Mouse (Mus musculus) hindbrain, embryonic 13.5 days (tissue): ENCODE measurements around the gene Gm45799. TPM values are rescaled to one million over a fixed set of nuclear protein-coding genes. Genes with fewer than 3 reads are reported as not detected.
A peak's percentile ranks its signal among the peaks of the same experiment; 100 is the strongest.

Source experiments
- ATAC-seq: fragments of 200-750 bp; cut with Nextera tagmentation; 2 replicates; pipeline ENCODE4 v1.8.0; 2017; ENCODE audit warnings: moderate TSS enrichment; ENCODE audit not compliant: low FRiP score
- H3K27ac ChIP-seq: fragments of 300-500 bp; sonication (generic); 2 replicates; pipeline ENCODE4 v1.5.1; 2015; ENCODE audit warnings: inconsistent platforms, mild to moderate bottlenecking, moderate library complexity
- H3K27me3 ChIP-seq: fragments of 300-500 bp; sonication (generic); 2 replicates; pipeline ENCODE4 v1.6.1; 2015; ENCODE audit warnings: mild to moderate bottlenecking, inconsistent platforms
- H3K36me3 ChIP-seq: fragments of 300-500 bp; sonication (generic); 2 replicates; pipeline ENCODE4 v1.6.1; 2015; ENCODE audit warnings: mild to moderate bottlenecking, inconsistent platforms
- H3K4me1 ChIP-seq: fragments of 300-500 bp; sonication (generic); replicated peaks from 2 replicates; pipeline ENCODE4 v1.6.1; 2015; ENCODE audit warnings: inconsistent platforms
- H3K4me2 ChIP-seq: fragments of 300-500 bp; sonication (generic); 2 replicates; pipeline ENCODE4 v1.6.1; 2015; ENCODE audit warnings: inconsistent platforms, mild to moderate bottlenecking, moderate library complexity
- H3K4me3 ChIP-seq: fragments of 300-500 bp; sonication (generic); 2 replicates; pipeline ENCODE4 v1.5.1; 2015; ENCODE audit warnings: mild to moderate bottlenecking, inconsistent platforms
- H3K9ac ChIP-seq: fragments of 300-500 bp; sonication (generic); 2 replicates; pipeline ENCODE4 v1.6.1; 2015; ENCODE audit warnings: mild to moderate bottlenecking, inconsistent platforms
- H3K9me3 ChIP-seq: fragments of 300-500 bp; sonication (generic); 2 replicates; pipeline ENCODE4 v1.6.1; 2016; ENCODE audit warnings: inconsistent platforms
- WGBS: fragments of 180-500 bp; shearing (Covaris S2); methylation state at CpG from one replicate; pipeline ENCODE4 v1.1.7; 2015; 5-methylcytosine and 5-hydroxymethylcytosine counted together
- polyA plus RNA-seq: library from polyadenylated mRNA; unstranded; fragments of >200 nt; fragmentation: Nextera tagmentation; extraction: Ambion mirVana; gene quantifications from 2 replicates; pipeline ENCODE4 v1.2.1, GENCODE M21; 2015

Gene Gm45799
- polyA plus RNA-seq: 16.1 and 19.3 TPM in 2 replicates

DNA sequence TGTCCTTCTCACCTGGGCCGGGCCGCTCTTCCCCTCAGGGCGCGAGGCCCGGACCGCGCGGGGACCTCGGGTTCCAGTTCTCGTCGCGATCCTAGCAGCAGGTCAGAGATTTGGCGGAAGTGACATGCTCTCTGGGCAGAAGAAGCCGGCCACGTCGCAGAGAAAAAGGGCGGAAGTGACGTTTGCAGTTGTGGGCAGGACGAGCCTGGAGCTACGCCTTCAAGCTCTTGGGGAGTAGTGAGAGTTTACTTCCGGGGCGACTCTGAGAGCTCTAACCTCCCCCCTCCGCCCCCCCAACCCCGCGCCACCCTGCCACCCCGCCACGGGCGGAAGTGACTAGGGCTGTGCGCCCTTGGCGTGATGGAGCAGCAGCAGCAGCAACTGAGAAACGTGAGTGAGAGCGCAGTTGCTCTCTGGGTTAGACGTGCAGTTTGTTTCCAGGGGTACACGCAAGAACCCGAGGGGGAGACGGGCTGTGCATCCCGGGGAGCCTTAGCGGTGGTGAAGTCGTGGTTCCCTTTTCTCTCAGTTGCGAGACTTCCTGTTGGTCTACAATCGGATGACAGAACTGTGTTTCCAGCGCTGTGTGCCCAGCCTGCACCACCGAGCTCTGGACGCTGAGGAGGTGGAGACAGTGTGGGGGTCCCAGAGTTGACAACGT lies at the start of gene Gm45799, which contains the start of gene Arfip2:
TSS of gene Gm45799 (plus strand) at position 320 of the 661 bp plus-strand sequence.
TSS of gene Arfip2 (minus strand) at position 184 of the 661 bp plus-strand sequence.
- H3K4me1 ChIP-seq: peaks cover 37% of the 10 kb centered on the region
- peaks cover 42% of the 10 kb centered on the region for H3K36me3 ChIP-seq
- peak within 1 kb of the TSS; percentile 95 for H3K4me2 ChIP-seq
- peak within 1 kb of the TSS; percentile 68 for H3K4me3 ChIP-seq
- WGBS: under 1% methylated on average over 45 of the region's 45 CpGs
- 0 out of 2 replicates have a peak, but pooled peaks cover 4% of the 10 kb centered on the region for H3K27me3 ChIP-seq
- peak; percentile 96 for ATAC-seq
- no peaks in the 10 kb centered on the region for H3K9me3 ChIP-seq
- peak within 1 kb of the TSS; percentile 88 for H3K9ac ChIP-seq
- H3K27ac ChIP-seq: peak within 1 kb of the TSS; percentile 90

- Histone ChIP-seq H3K4me1 (no peaks in the 10 kb centered on the region), H3K9me3 (no peaks in the 10 kb centered on the region), H3K27ac (no peak overlapping the region), H3K4me3 (no peak overlapping the region), H3K9ac (no peak overlapping the region), H3K36me3 (no peaks in the 10 kb centered on the region), H3K27me3 (no peaks in the 10 kb centered on the region), H3K4me2 (no peak overlapping the region)
- 38% methylated on average over 9 of the region's 9 CpGs for WGBS
- ATAC-seq: peak; percentile 60; the same call in 1 of the 2 replicates
These were observed 37.3 kb upstream of the Gm45799 start for GRCm38 (mm10) chr7:105602860-105603623.

- Histone ChIP-seq H3K27me3 (no peaks in the 10 kb centered on the region), H3K9ac (no peak overlapping the region), H3K4me2 (no peak overlapping the region), H3K36me3 (peaks cover 47% of the 10 kb centered on the region), H3K4me3 (no peak overlapping the region), H3K4me1 (no peaks in the 10 kb centered on the region), H3K9me3 (no peaks in the 10 kb centered on the region), H3K27ac (no peak overlapping the region)
- 88% methylated on average over 3 of the region's 3 CpGs for WGBS
- no peak for ATAC-seq
These were observed 31.9 kb upstream of the Gm45799 start for GRCm38 (mm10) chr7:105608467-105608866.

GRCm38 (mm10) chr7:105611767-105612166 lies 28.6 kb upstream of the Gm45799 start:
- Histone ChIP-seq H3K4me3 (no peak overlapping the region), H3K27me3 (no peaks in the 10 kb centered on the region), H3K9ac (no peak overlapping the region), H3K4me2 (no peak overlapping the region), H3K9me3 (no peaks in the 10 kb centered on the region), H3K27ac (no peak overlapping the region), H3K4me1 (no peaks in the 10 kb centered on the region), H3K36me3 (peaks cover 80% of the 10 kb centered on the region)
- WGBS: 100% methylated on average over 1 of the region's 1 CpGs
- no peak for ATAC-seq

DNA sequence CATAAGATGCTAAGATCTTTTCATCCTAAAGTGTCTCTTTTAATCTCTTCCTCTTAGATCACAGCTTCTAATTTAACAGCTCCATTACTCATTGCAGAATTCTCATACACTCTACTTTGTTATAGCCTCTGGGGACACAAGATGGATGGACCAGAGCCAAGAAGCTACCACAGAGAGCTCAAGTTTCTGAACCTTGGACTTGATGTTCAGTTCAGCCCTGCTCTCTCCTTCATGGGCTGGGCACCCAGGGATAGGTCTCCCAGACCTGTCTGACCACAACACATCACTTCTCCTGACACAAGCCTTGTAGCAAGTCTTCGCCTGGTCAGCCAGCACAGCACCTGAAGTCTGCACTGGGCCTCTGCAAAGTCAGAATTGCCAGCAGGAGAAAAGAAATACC lies 26.0 kb upstream of the Gm45799 start:
- Histone ChIP-seq H3K9ac (no peak overlapping the region), H3K4me2 (no peak overlapping the region), H3K27me3 (no peaks in the 10 kb centered on the region), H3K4me3 (no peak overlapping the region), H3K27ac (no peak overlapping the region), H3K36me3 (peaks cover 100% of the 10 kb centered on the region), H3K9me3 (no peaks in the 10 kb centered on the region), H3K4me1 (no peaks in the 10 kb centered on the region)
- ATAC-seq: no peak
- 96% methylated on average over 1 of the region's 1 CpGs for WGBS

DNA sequence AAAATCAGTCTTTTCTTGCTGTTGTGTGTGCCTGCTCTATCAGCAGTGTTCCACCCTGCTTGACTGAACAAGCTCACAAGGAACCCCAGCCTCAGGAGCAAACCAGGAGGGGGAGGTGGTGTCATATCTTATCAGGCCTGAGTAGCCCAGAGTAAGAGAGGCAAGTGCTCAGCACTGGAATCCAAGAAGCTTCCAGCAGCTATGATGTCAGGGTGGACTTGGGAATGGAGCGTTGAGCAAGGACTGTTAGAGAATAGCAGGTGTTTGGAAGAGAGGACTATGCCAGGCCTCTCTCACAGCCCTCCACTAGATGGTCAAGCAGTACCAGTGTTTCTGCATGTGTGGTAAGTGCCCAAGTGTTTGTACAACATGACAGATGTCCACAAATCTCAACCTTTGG lies 24.6 kb upstream of the Gm45799 start:
- H3K4me2 ChIP-seq: no peak overlapping the region
- H3K4me3 ChIP-seq: no peak overlapping the region
- H3K4me1 ChIP-seq: no peaks in the 10 kb centered on the region
- no peak overlapping the region for H3K9ac ChIP-seq
- no peaks in the 10 kb centered on the region for H3K9me3 ChIP-seq
- no peaks in the 10 kb centered on the region for H3K27me3 ChIP-seq
- no peak for ATAC-seq
- H3K27ac ChIP-seq: no peak overlapping the region
- H3K36me3 ChIP-seq: peaks cover 100% of the 10 kb centered on the region
- 92% methylated on average over 1 of the region's 1 CpGs for WGBS

GRCm38 (mm10) chr7:105616561-105616960 lies 23.8 kb upstream of the Gm45799 start:
- whole genome bisulfite sequencing: 93% methylated on average over 6 of the region's 6 CpGs
- Histone ChIP-seq H3K9ac (no peak overlapping the region), H3K36me3 (peaks cover 100% of the 10 kb centered on the region), H3K27me3 (no peaks in the 10 kb centered on the region), H3K4me1 (no peaks in the 10 kb centered on the region), H3K4me3 (no peak overlapping the region), H3K4me2 (no peak overlapping the region), H3K9me3 (no peaks in the 10 kb centered on the region), H3K27ac (no peak overlapping the region)
- no peak for ATAC-seq

DNA sequence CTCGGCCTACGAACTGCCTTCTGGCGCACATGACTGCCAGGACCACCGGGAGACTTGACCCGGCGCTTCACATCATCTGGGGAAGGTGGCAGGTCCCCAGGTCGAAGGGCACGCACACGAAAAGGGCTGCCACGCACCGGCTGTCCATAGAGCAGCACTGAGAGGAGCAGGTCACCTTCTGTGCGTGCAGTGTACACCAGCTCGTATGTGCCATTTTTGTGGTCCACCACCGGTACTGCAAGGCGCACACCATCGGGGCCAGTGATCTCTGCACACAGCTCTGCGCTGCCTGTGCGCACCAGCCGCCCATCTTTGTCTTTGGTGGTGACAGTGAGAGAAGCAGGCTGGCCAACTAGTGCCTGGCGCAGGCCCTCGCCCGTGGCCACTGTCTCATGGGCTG lies 22.5 kb upstream of the Gm45799 start:
- Histone ChIP-seq H3K36me3 (peaks cover 100% of the 10 kb centered on the region), H3K4me3 (no peak overlapping the region), H3K4me1 (no peaks in the 10 kb centered on the region), H3K27ac (no peak overlapping the region), H3K9me3 (no peaks in the 10 kb centered on the region), H3K9ac (no peak overlapping the region), H3K4me2 (no peak overlapping the region), H3K27me3 (no peaks in the 10 kb centered on the region)
- WGBS: 98% methylated on average over 22 of the region's 22 CpGs
- ATAC-seq: no peak

GRCm38 (mm10) chr7:105619701-105620100 lies 20.7 kb upstream of the Gm45799 start:
- 94% methylated on average over 3 of the region's 3 CpGs for WGBS
- no peak overlapping the region for H3K27ac ChIP-seq
- H3K27me3 ChIP-seq: no peaks in the 10 kb centered on the region
- no peak overlapping the region for H3K4me2 ChIP-seq
- peaks cover 100% of the 10 kb centered on the region for H3K36me3 ChIP-seq
- no peak overlapping the region for H3K9ac ChIP-seq
- no peak for ATAC-seq
- H3K9me3 ChIP-seq: no peaks in the 10 kb centered on the region
- no peak overlapping the region for H3K4me3 ChIP-seq
- no peaks in the 10 kb centered on the region for H3K4me1 ChIP-seq

DNA sequence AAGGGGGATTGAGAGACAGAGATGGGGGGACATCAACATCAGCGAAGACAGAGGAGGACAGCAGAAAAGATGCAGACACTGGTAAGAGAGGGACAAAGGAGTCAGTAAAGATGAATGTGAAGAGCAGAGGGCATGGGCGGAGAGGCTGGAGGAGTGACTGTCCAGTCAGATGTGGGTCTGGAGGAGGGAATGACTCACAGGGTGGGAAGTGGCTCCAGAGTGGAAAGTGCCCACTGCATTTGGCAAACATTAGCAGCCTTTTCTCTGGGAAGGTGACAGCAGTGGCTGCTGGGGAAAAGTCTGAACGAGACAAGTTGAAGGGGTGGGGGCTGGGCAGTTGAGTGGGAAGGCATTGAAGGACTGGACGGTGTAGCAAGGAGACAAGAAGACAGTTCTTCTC lies 19.3 kb upstream of the Gm45799 start:
- WGBS: 80% methylated on average over 4 of the region's 4 CpGs
- H3K4me3 ChIP-seq: no peak overlapping the region

GRCm38 (mm10) chr7:105621646-105622292 lies 18.6 kb upstream of the Gm45799 start:
- 85% methylated on average over 8 of the region's 8 CpGs for WGBS
- ATAC-seq: no peak
- H3K27ac ChIP-seq: no peak overlapping the region

More for the DNA sequence above, 19.3 kb upstream of the Gm45799 start:
- no peaks in the 10 kb centered on the region for H3K9me3 ChIP-seq
- H3K4me2 ChIP-seq: no peak overlapping the region
- H3K27ac ChIP-seq: no peak overlapping the region
- ATAC-seq: no peak
- peaks cover 97% of the 10 kb centered on the region for H3K36me3 ChIP-seq
- H3K27me3 ChIP-seq: no peaks in the 10 kb centered on the region
- 0 out of 2 replicates have a peak, but pooled peaks cover 5% of the 10 kb centered on the region for H3K4me1 ChIP-seq
- no peak overlapping the region for H3K9ac ChIP-seq

GRCm38 (mm10) chr7:105625397-105625796 lies 15.0 kb upstream of the Gm45799 start:
- Histone ChIP-seq H3K36me3 (peaks cover 53% of the 10 kb centered on the region), H3K27me3 (no peaks in the 10 kb centered on the region), H3K4me1 (peaks cover 26% of the 10 kb centered on the region), H3K9me3 (no peaks in the 10 kb centered on the region), H3K27ac (no peak overlapping the region), H3K9ac (no peak overlapping the region), H3K4me3 (no peak overlapping the region), H3K4me2 (no peak overlapping the region)
- 74% methylated on average over 6 of the region's 6 CpGs for WGBS
- ATAC-seq: no peak

More at GRCm38 (mm10) chr7:105621646-105622292, 18.6 kb upstream of the Gm45799 start:
- H3K9ac ChIP-seq: no peak overlapping the region
- H3K9me3 ChIP-seq: no peaks in the 10 kb centered on the region
- no peak overlapping the region for H3K4me2 ChIP-seq
- no peak overlapping the region for H3K4me3 ChIP-seq
- 0 out of 2 replicates have a peak, but pooled peaks cover 5% of the 10 kb centered on the region for H3K4me1 ChIP-seq
- H3K36me3 ChIP-seq: peaks cover 90% of the 10 kb centered on the region
- no peaks in the 10 kb centered on the region for H3K27me3 ChIP-seq
